Mouse (Mus musculus) kidney, adult 9 months (tissue): ENCODE measurements at regions not wholly inside any gene's neighbourhood (a gene's known extent, or its start where the extent isn't known, plus 50 kb on each side); places are given as distances from the start of the nearest gene placed in this dataset.

Source experiments
- DNase-seq: peaks from one replicate; pipeline ENCODE4 v3.0.0; 2022

DNA sequence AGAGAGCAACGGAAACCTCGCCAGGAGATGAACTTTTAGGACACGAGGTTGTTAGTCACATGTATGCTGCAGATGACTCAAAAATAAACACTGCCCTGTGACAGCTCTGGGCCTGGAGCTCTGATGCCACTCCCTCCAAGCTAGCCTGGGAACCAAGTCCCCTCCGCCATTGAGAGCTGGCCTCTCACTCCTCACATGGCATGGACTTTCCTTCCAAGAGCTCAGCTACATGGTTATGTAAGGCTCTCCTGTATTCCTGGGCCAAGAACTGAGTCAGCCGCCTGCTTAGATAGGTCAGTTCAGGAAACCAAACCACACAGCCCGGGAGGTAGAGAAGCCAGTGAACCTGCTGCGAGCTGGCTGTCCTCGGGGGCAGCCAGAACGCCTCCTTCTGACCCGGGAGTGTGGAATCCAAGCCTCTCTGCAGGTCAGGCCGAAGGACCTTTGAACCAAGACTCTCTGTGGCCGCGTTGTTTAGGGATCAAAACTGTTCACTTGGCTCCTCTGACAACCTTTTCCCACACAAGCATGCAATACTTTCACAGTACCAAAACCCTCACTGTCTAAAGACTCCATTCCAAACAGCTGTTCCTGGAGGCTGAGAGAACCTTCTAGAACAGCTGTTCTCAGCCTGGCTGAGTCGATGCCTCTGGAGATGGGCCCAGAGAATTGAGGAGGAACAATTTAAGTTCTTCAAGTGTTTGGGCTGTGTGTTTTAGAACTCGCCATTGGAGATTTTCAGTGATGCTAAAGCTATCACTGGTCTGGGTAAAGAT, 422.8 kb upstream of the Jarid2 start:
- DNase-seq = peak; percentile 96

- no peak for DNase-seq
Observed at GRCm38 (mm10) chr13:44308227-44308626, 421.0 kb upstream of the Jarid2 start.

DNA sequence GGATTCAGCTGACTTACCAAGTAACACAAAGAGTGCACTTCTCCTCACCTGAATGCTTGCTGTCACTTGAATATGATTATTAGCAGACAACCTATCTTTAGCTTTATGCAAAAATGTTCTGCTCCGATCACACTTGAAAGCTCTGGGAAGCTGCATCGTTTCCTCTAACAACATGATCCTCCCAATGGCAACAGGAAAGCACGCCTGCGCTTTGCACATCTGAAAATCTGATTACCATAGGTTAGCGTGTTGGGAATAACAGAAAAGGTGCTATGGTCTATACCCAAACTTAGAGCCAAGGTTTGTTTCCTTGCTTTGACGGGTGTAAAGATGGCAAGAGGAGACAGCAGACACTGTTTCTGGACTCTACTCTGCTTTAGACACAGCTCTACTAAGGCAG, 417.0 kb upstream of the Jarid2 start:
- no peak for DNase-seq

DNA sequence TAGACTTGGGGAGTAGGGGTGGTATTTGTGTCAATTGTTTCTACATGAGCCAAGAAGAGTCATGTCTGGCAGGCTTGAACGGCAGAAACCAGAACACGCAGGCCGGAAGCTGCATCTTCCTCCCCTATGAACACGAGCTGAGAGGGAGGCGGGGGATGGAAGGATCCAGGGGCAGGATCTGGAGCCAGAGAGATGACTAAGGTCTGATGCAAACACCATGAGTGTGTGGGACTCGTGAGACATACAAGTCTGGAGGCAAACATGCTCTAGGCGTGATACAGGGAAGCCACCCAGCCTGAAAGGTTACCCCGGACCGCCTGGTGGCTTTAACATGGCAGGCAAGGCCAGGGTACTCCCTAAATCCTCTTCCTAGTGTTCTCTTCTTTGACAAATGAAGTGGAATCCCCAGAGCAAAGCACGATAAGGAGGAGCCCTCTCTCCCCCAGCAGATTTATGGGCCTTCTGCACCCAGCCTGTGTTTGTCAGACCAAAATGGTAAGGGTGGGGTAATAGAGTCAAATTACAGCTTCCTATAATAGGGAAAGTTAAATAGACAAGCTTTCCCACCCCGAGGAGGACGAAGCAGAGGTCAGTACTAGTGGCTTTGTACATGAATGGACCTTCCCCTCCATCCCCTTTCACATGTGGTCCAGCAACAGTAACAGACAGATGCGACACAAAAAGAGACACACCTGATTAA, 412.4 kb upstream of the Jarid2 start:
- no peak for DNase-seq

GRCm38 (mm10) chr13:44317596-44317995, 411.7 kb upstream of the Jarid2 start:
- no peak for DNase-seq

DNA sequence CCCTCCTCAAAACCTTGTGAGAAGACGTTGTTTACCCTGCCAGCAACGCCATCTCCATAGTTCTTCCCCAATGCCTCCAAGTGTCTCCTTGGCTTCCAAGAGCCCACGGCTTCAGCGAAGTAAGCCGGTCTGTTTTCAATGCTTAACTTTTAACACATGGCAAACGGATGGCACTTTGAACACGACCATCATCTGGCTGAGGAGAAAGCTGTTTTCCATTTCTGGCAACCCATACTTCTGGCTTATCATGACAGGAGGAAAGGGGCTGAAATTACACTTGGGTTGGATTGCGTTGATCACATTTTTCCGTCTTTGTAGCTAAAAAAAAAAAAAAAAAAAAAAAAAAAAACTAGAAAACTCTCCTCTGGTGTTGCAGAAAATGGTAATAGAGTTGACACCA, 410.2 kb upstream of the Jarid2 start:
- no peak for DNase-seq

DNA sequence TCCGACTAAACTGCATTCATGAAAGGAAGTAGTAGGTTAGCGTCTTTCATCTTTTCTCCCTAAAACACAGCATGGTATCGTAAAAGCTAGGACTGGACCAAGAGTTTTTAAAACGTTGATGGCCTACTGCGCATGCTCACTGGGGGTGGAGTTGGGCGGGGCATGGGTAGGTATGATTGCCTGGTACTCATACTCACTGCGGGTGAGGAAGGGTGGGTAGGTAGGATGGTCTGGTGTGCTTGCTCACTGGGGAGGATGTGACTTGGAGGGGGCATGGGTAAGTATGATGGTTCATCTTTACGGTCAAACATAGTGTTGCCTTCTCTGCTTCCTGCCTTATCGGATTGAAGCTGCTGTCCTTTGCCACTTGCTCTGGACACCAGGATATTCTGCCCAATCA, 409.8 kb upstream of the Jarid2 start:
- no peak for DNase-seq

DNA sequence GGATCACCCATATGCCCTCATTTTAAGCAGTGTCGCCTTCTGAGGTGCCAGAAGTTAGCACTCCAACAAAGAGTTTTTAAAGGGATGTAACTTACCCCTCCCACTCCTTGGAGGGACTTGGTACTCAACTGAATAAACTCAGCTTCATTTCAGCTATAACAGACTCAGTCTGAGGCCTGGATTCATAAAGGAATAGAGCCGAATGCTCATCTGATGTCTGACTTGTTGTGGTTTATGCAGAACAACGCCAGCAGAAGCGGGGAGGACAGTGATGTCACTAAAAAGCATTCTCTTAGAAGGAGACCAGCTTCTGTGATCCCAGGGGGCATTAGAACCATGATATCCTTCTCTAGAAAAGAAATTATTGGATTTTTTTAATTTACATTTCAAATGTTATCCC, 409.0 kb upstream of the Jarid2 start:
- no peak for DNase-seq

DNA sequence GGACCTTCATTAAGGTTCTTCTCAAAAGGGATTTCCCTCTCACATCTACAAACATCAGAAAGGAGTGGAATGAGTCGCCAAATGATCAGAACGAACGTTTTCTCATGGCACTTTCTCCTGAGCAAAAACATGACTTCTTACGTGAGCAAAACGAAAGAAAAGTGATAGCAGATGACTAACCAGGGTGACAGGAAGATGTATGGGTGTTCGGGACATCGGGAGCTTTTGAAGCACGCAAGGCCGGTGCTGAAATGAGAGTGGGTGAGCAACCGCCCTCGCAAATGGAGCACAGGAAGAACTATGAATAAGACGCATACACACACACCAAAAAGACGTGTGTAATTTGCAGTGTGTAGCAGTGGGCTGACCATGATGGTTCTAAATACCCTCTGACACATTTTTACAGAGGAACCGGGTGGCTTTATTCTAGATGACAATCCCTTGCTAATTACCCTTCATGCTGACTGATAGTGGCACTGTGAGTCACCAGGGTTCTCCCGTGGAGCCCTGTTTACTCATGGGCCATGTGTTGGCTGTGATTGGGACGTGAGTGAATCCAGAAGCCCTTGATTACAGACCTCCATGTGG, 408.2 kb upstream of the Jarid2 start:
- no peak for DNase-seq

GRCm38 (mm10) chr13:44328416-44328815, 400.9 kb upstream of the Jarid2 start:
- peak; percentile 66 for DNase-seq

- DNase-seq = no peak
Observed at GRCm38 (mm10) chr13:44329161-44329560, 400.1 kb upstream of the Jarid2 start.

DNA sequence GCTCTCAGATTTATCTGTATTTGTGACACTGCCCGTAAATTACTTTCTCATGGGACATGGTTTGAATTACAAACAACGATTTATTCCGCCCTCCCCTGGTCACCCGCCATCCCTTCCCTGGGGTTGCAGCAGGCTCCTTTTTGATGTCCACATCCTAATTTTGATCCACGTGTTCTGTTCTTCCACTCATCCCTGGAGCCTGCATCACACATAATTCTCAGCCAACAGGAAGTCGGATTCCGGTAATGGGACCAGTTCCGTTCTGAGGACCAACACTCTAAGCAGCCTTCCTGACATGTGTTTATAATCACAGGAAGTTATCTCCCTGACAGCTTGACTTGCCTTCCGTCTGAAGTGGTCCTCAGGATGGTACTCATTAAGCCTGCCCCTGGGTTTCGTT, 399.6 kb upstream of the Jarid2 start:
- DNase-seq = peak; percentile 40

DNA sequence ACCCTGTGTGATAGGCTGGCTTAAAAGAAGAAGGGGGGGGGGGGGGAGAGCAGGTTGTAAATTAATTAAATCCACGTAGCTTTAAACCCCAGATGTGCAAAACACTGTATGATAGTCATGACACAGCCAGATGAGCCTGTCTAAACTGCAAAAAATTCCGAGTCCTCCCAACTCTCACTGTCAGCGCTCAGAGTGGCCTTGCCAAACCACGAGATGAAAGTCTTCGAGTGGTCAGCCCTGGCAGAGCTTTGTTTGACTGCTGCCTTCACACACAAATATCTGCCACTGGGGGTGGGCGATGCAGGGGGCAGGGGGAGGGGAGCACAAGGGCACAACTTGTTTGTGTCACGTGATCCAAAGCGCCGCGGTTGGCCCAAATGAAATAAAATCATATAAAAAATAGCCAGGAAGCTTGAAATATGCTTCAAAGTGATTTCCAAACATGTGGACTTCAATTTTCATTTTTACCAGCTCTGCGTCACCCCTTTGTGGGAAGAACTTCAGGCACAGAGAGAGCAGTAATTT, 396.5 kb upstream of the Jarid2 start:
- no peak for DNase-seq

DNA sequence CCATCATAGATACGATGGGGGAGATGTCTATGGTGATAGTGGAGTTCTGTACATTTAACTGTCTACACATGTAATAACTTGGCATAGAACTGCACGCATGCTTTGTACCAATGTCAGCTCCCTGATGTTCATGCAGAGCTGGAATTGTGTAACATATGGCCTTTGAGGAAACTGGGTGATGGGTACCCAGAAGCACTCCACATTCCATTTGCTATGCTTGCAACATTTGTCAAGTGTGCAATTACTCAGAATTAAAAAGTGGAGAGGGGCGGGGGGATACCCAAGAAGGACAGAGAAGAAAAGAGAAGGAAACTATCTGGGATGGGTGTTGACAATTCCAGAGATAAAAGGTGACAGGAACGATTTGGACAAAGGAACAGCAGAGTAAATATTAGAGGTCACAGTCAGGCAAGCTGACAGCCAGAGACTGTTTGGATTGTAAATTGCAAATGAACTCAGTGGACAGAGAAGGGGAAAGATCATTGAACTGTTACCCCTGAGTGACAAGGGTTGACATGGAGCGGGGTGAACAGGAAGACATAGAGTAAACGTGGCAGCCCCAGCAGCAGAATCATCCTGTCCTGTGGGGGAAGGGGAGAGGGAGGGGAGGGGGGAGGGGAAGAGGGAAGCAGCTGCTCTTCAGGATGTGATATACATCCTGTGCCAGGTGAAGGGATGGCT, 390.1 kb upstream of the Jarid2 start:
- peak; percentile 43 for DNase-seq

GRCm38 (mm10) chr13:44345094-44345493, 384.2 kb upstream of the Jarid2 start:
- DNase-seq = peak; percentile 62

DNA sequence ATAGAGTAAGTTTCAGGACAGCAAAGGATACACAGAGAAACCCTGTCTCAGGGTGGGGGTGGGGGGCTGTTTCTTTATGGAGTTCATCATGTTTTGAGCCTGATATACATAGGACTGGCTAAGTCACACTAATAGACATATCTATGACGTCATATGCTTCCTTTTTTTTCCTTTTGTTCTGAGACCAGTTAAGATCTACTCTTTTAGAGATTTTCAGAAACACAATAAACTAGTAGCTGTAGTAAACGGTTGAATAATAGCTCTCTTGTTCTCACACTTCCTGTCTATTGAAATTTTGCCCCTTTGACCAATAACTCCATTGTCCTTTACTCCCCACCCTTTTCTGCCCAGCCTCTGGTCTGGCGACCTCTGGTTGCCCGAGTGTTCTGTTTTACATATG, 382.6 kb upstream of the Jarid2 start:
- no peak for DNase-seq

GRCm38 (mm10) chr13:44347662-44348061, 381.6 kb upstream of the Jarid2 start:
- peak; percentile 54 for DNase-seq

DNA sequence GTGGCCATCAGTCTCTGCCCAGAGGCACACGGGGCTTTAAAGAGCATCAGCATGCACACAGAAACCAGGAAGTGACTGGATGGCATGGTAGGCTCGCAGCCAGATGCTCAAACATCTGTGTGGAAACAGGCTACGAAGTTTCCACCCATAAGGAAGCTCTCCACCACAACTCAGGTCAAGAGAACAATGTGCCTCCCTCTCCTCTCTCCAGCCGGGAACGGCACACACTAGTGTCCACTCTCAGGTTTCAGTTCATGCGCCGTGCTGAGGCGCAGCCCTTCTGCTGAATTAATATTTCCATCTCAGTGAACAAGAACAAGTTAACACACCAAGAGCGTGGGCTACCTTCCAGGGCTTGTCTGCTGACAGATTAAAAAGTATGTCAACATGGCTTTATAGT, 375.4 kb upstream of the Jarid2 start:
- DNase-seq = peak; percentile 70

DNA sequence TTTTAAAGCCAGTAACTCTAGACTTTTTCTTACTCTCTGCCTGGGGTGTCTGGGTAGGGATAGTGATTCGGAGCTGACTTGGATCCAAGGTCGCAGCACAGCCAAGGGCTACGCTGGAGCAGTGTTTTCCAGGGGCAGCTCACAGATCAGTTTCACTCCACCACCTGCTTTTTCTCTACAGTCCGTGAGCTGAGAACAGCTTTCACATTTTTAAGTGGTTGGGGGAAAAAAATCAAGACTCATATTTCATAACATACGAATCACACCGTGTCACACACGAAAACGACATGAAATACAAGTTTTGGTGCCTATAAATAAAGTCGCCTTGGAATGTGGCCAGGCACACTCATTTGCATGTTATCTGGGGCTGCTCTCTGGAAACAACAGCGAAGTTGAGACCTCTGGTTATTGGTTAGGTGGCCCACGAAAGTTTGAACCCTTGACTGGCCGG, 373.5 kb upstream of the Jarid2 start:
- DNase-seq = no peak

DNA sequence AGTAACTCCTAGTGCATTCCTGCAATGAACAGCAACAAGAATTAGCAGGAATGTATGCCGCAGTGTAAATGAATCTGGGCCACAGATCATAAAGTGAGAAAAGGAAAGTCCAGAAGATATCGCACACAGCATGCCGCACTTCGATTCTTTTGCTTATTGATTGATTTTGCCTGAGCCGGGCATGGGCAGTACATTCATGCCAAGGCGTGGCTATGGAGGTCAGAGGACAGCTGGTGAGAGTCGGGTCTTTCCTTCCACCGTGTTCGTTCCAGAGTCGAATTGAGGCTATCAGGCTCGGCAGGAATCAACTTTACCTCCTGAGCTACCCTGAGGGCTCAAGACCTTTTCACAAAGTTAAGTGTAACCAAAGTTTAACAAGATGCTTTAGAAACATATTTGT, 372.3 kb upstream of the Jarid2 start:
- no peak for DNase-seq

DNA sequence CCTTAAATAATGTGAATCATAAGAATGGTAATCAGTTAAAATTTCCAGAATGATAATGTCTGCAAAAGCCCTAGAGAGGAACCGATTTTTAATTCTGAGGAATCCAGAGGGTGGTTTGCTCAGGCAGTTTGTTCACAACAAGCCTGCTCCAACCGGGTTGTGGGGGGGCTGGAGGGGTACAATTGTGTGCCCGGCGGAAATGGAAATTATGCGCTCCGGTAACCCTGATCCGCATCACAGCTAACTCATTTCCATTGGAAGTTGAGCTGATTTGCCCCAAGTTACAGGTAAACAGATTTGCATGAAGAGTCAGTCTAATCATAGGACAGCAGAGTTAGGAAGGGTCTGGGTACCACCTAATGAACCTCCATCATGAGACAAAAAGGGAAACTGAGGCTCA, 369.9 kb upstream of the Jarid2 start:
- no peak for DNase-seq

DNA sequence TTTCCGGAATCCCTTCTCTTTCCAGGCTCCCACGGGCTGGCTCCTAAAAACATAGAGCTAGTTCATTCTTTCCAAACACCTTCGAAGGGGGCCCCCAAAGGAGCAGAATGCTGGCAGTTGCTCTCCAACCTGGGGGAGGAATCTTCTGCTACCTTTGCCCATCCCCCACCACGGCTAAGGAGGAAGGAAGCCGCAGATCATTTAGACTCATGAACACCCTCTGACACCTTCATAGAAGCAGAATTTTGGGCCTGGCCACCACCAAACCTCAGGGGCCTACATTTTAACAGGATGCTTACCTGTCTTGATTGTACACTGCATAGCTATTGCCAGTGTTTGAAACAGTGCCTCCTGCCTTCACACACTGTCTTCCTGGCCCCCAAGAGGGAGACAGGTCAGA, 369.3 kb upstream of the Jarid2 start:
- no peak for DNase-seq

- DNase-seq = no peak
Observed at GRCm38 (mm10) chr13:44360725-44361290, 368.5 kb upstream of the Jarid2 start.
